Mouse (Mus musculus): ENCODE measurements around the gene Map4k5. TPM values are rescaled to one million over a fixed set of nuclear protein-coding genes. Genes with fewer than 3 reads are reported as not detected.
A peak's percentile ranks its signal among the peaks of the same experiment; 100 is the strongest.

The Map4k5 gene
- polyA plus RNA-seq, 1 experiment from 2014 or later: 30.9 TPM

DNA sequence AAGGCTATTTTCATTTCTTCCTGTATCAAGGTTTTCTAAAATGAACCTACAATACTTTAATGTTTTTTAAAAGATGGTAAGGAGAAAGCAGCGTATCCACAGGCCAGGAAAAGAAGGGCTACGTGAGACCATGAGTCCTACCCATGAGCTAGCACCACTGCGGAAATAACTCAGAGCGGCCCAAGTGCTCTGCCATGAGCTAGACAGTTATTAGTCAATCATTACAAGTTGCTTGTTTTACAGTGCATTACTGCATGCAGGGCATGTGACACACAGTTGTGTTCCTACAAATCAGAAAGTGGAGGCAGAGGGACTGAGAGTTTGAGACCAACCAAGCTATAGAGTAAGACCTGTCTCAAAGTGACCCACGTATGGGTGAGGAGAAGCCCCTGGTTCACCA, 8.9 kb downstream of the Map4k5 start:
- H3K27ac ChIP-seq: no peak overlapping the region
- no peak for ATAC-seq (ENCODE audit: low FRiP score)
- 92% methylated on average over 5 of the region's 5 CpGs for WGBS
- no peaks in the 10 kb centered on the region for H3K27me3 ChIP-seq
- no peak overlapping the region for H3K4me2 ChIP-seq
- no peak overlapping the region for H3K9ac ChIP-seq
- no peaks in the 10 kb centered on the region for H3K9me3 ChIP-seq
- H3K4me1 ChIP-seq (replicated peaks): peaks cover 24% of the 10 kb centered on the region
- no peak overlapping the region for H3K4me3 ChIP-seq
- no peaks in the 10 kb centered on the region for H3K36me3 ChIP-seq

DNA sequence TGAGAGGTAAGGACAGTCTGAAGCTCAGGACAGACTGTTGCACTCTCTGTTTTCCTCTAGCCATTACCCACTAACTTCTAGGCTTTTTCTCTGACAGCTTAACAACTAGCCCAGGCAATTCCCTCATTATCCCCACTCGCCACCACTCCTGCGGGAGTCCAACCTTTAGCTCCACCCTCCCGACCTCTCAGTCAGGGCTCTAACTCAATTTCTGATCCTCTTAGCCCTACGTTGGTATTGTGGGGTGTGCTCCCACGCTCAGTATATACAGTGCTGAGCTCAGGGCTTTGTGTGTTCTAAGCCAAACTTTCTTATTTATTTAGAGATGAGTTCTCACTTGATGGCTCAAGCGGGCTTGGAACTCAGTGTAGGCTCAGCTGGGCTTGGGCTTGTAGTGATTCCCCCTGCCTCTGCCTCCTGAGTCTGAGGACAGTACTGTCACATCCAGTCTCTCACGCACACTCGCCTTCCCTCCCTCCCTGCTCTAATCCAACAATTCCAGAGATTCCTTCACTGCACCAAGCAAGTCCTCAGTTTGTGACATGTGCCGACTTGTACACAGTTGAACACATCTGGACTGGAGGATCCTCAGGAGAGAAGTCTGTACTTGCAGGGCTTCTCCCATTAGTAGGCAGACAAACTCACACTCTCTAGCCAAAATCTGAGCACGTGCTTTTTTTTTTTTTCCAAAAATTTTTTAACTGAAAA, 11.6 kb downstream of the Map4k5 start:
- Histone ChIP-seq H3K4me2 (no peak overlapping the region), H3K36me3 (no peaks in the 10 kb centered on the region), H3K27ac (no peak overlapping the region), H3K4me3 (no peak overlapping the region), H3K27me3 (no peaks in the 10 kb centered on the region), H3K9ac (no peak overlapping the region), H3K9me3 (no peaks in the 10 kb centered on the region), H3K4me1 (replicated peaks) (peaks cover 25% of the 10 kb centered on the region)
- WGBS: 42% methylated on average over 10 of the region's 10 CpGs
- no peak for ATAC-seq (ENCODE audit: low FRiP score)

DNA sequence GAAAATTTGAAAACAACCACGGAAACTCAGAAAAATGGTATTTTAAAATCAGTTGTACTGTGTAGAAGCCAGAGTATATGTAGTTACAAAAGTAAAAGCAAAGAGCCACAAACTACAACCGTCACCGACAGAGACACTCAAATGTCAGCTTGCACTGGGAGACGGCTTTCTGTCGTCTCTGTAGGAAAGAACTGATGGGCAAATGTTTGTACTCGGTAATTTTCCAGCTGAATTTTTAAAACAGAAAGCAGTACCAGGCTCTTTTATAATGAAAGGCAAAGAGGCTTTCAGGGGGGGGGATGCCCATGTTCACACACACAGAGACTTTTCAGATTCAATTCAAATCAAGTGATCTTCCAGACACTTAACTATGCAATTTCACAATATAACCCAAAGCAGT, 13.3 kb downstream of the Map4k5 start:
- no peak overlapping the region for H3K4me2 ChIP-seq
- peaks cover 25% of the 10 kb centered on the region for H3K4me1 ChIP-seq (replicated peaks)
- H3K4me3 ChIP-seq: no peak overlapping the region
- H3K36me3 ChIP-seq: no peaks in the 10 kb centered on the region
- H3K27me3 ChIP-seq: no peaks in the 10 kb centered on the region
- no peaks in the 10 kb centered on the region for H3K9me3 ChIP-seq
- no peak overlapping the region for H3K27ac ChIP-seq
- no peak for ATAC-seq (ENCODE audit: low FRiP score)
- no peak overlapping the region for H3K9ac ChIP-seq
- 23% methylated on average over 6 of the region's 6 CpGs for WGBS

DNA sequence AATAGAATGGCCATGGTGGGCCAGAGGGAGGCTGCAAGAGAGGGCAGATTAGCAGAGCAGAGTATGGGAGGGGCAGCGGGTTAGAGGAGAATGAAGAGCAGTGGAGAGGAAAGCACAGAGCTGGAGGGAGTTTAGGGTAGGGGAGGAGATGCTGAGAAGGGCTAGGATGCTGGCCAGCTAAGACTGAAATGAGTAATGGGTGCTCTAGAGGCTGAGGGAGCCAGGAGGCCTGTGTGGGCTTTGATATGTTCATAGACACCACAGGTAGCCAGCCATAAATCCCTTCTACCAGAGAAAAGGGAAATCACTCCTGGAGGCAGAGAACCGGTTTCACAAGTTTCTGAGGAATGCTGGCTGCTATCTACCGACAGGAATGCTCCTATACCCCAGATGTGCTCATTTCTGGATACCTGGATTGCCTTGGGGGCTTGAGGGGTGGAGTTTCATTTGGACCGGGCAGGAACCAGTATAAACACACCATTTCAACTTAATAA, 13.8 kb downstream of the Map4k5 start:
- no peaks in the 10 kb centered on the region for H3K9me3 ChIP-seq
- H3K36me3 ChIP-seq: no peaks in the 10 kb centered on the region
- no peak overlapping the region for H3K4me2 ChIP-seq
- peaks cover 25% of the 10 kb centered on the region for H3K4me1 ChIP-seq (replicated peaks)
- no peak for ATAC-seq (ENCODE audit: low FRiP score)
- no peak overlapping the region for H3K4me3 ChIP-seq
- H3K27me3 ChIP-seq: no peaks in the 10 kb centered on the region
- 0 out of 2 replicates have a peak overlapping the region, but pooled peaks have one; percentile 29 for H3K9ac ChIP-seq
- 20% methylated on average over 4 of the region's 4 CpGs for WGBS
- no peak overlapping the region for H3K27ac ChIP-seq

DNA sequence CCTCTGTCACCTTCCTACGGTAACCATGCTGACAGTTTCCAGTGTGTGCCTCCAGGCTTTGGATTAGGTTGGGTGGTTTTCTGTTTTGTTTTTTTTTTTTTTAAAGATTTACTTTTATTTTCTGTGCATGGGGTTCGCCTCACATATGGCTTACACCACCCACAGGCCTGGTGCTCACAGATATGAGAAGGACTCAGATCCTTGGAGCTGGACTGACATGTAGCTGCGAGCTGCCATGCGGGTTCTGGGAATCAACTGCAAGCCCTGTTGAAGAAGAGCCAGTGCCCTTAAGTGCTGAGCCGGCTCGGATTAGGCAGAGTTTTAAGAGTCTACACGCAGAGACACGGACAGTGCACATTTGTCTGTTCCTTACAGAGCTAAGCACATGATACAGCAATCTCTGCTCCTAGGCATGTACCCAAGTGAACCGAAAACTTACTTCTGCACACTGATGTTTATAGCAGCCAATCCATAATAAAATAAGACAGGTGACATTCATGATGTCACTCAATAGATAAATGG, 15.1 kb downstream of the Map4k5 start:
- no peaks in the 10 kb centered on the region for H3K36me3 ChIP-seq
- no peak overlapping the region for H3K9ac ChIP-seq
- ATAC-seq (ENCODE audit: low FRiP score): no peak

DNA sequence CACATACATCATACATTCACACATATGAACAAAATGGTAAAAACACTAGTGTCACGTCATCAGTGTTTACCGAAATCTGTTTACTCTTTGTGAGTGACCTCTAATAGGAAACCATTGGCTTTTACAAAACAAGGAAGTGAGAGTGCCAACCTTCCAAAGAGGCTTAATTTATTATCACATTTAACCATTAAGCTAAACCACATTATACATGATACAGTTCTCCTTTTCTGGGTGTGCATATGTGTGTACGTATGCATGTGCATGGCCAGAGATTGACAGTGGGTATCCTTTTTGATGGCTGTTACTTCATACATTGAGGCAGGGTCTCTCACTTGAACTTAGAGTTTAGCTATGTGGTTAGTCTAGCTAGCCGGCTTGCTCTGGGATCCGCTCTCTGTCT, 21.4 kb downstream of the Map4k5 start:
- Histone ChIP-seq H3K4me3 (no peak overlapping the region), H3K4me2 (no peak overlapping the region), H3K9ac (no peak overlapping the region), H3K27me3 (no peaks in the 10 kb centered on the region), H3K27ac (no peak overlapping the region), H3K9me3 (no peaks in the 10 kb centered on the region), H3K36me3 (peaks cover 22% of the 10 kb centered on the region), H3K4me1 (replicated peaks) (no peaks in the 10 kb centered on the region)
- 97% methylated on average over 5 of the region's 5 CpGs for WGBS
- ATAC-seq (ENCODE audit: low FRiP score): no peak

More for the DNA sequence above, 15.1 kb downstream of the Map4k5 start:
- H3K4me1 ChIP-seq (replicated peaks): peaks cover 25% of the 10 kb centered on the region
- H3K27me3 ChIP-seq: no peaks in the 10 kb centered on the region
- no peak overlapping the region for H3K27ac ChIP-seq
- 92% methylated on average over 9 of the region's 9 CpGs for WGBS
- H3K9me3 ChIP-seq: no peaks in the 10 kb centered on the region
- no peak overlapping the region for H3K4me3 ChIP-seq
- H3K4me2 ChIP-seq: no peak overlapping the region

DNA sequence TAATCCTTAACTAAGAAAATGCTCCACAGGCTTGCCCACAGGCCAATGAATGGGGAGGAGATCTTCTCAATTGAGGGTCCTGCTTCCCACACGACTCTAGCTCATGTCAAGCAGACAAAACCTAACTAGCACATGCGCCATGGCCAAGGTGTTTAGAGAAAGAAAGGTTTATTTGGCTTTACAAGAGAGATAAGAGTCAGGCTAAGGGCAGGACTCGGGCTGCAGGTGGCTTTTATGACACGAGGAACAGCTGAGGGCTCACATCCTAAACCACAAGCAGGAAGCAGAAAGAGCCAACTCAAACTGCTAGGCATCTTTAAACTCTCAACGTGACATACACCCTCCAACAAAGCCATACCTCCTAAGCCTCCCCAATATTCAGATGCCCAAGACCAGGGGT, 25.7 kb downstream of the Map4k5 start:
- Histone ChIP-seq H3K9ac (no peak overlapping the region), H3K36me3 (peaks cover 33% of the 10 kb centered on the region), H3K27ac (no peak overlapping the region), H3K4me1 (replicated peaks) (0 out of 2 replicates have a peak, but pooled peaks cover 3% of the 10 kb centered on the region), H3K9me3 (no peaks in the 10 kb centered on the region), H3K4me3 (no peak overlapping the region), H3K27me3 (no peaks in the 10 kb centered on the region), H3K4me2 (no peak overlapping the region)
- ATAC-seq (ENCODE audit: low FRiP score): no peak
- WGBS: 94% methylated on average over 5 of the region's 5 CpGs

DNA sequence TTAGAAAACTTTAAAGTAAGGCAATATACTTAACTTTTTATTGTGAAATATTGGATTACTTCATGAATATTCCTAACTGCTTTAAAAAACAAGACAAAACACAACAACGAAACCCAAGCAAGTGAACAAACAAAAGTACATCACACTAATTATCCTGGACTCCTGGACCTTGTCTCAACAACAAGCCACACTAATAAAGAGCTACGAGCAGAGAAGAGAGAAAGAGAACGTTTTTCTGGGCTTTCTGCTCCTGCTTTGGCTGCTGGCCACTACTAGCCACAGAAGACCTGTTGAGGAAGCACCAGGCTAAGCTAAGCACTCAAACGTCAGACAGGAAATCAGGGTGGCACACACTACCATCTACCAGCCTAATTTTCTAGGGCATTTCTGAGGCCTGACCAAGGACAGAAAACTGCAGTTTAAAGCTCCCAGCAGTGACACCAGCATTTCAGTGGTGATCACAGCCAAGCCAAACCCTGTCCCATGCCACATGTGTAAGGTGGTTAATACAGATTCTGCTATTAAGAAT, 28.8 kb downstream of the Map4k5 start:
- WGBS: 64% methylated on average over 4 of the region's 4 CpGs
- Histone ChIP-seq H3K27me3 (no peaks in the 10 kb centered on the region), H3K4me1 (replicated peaks) (0 out of 2 replicates have a peak, but pooled peaks cover 3% of the 10 kb centered on the region), H3K4me2 (no peak overlapping the region), H3K27ac (no peak overlapping the region), H3K9ac (no peak overlapping the region), H3K36me3 (peaks cover 15% of the 10 kb centered on the region), H3K9me3 (no peaks in the 10 kb centered on the region), H3K4me3 (no peak overlapping the region)
- ATAC-seq (ENCODE audit: low FRiP score): no peak

DNA sequence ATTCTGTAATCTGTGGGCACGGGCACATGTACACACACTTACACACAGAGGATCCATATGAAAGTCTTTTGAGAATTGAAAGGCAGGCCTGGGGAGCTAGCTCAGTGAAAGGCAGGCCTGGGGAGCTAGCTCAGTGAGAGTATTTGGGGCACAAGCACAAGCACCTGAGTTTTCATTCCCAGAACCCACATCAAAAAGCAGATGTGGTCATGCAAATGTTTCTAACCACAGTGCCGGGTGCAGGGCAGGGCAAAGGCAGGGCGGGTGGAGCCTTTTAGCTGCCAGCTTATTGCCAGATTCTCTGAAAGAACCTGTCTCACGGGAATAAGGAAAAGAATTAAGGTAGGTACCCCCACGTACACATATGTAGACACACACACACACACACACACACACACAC, 29.5 kb downstream of the Map4k5 start:
- 84% methylated on average over 5 of the region's 5 CpGs for WGBS
- no peak overlapping the region for H3K27ac ChIP-seq
- H3K4me2 ChIP-seq: no peak overlapping the region
- no peak for ATAC-seq (ENCODE audit: low FRiP score)
- H3K9ac ChIP-seq: no peak overlapping the region
- no peaks in the 10 kb centered on the region for H3K27me3 ChIP-seq
- peaks cover 12% of the 10 kb centered on the region for H3K36me3 ChIP-seq
- H3K4me1 ChIP-seq (replicated peaks): 0 out of 2 replicates have a peak, but pooled peaks cover 3% of the 10 kb centered on the region
- no peak overlapping the region for H3K4me3 ChIP-seq
- no peaks in the 10 kb centered on the region for H3K9me3 ChIP-seq

DNA sequence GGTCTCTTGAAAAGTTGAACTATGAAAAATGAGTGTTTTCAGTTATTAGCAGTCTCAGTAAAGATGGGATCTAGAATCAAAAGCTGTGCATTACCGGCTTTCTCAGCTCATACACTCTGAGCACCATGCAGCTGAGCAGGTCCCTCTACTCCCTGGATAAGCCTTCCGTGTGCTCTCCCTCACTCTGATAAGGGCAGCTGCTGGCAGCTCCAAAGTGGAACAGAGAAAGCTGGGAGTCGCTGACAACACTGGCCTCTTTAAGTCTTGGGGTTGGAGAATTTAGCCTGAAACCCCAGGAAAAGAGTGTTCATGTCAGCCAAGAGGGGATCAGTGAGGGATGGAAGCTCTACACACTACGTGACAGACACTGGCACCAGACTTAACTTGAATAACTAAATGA, 34.2 kb downstream of the Map4k5 start:
- Histone ChIP-seq H3K27me3 (no peaks in the 10 kb centered on the region), H3K4me2 (no peak overlapping the region), H3K36me3 (peaks cover 16% of the 10 kb centered on the region), H3K4me3 (no peak overlapping the region), H3K9ac (no peak overlapping the region), H3K9me3 (no peaks in the 10 kb centered on the region), H3K27ac (no peak overlapping the region), H3K4me1 (replicated peaks) (no peaks in the 10 kb centered on the region)
- ATAC-seq (ENCODE audit: low FRiP score): no peak
- WGBS: 97% methylated on average over 4 of the region's 4 CpGs

DNA sequence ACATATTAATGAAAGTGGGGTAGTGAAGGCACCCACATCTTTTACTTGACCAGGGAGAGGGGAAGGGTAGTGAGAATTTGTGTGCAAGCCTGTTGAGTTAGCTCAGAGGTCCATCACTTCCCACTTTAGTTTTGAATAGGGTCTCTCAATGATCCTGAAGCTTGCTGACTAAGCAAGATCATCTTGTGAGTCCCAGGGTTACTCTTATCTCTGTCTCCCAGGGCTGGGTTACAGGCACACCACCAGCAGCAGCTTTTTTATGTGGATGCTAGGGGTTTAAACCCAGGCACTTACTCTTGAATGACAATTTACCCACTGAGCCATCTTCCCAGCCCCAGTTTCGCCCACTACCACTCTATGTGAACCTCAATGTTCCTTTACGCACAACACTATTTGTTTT, 35.4 kb downstream of the Map4k5 start:
- Histone ChIP-seq H3K36me3 (peaks cover 18% of the 10 kb centered on the region), H3K4me3 (no peak overlapping the region), H3K4me1 (replicated peaks) (no peaks in the 10 kb centered on the region), H3K27me3 (no peaks in the 10 kb centered on the region), H3K27ac (no peak overlapping the region), H3K4me2 (no peak overlapping the region), H3K9me3 (no peaks in the 10 kb centered on the region), H3K9ac (no peak overlapping the region)
- WGBS: 95% methylated on average over 2 of the region's 2 CpGs
- ATAC-seq (ENCODE audit: low FRiP score): no peak

DNA sequence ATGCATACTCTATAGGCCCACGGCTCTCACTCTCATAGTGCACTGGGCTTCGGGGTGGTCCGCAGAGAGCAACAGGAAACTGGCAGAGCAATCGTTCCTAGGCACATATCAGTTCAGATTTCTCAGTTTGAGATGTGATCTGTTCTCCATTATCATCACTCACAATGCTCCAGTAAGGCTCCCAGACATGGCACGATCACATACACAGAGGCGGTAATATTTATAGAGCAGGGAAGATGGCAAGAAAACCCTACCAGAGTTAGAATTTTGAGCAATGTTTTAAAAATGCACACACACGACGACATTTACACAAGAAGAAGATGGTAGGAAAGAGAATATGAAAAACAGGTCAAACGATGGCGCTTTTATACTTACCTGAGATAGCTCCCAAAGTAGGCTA, 36.6 kb downstream of the Map4k5 start:
- 96% methylated on average over 10 of the region's 10 CpGs for WGBS

More for the DNA sequence above, 36.6 kb downstream of the Map4k5 start:
- Histone ChIP-seq H3K4me2 (no peak overlapping the region), H3K36me3 (peaks cover 25% of the 10 kb centered on the region), H3K27me3 (no peaks in the 10 kb centered on the region), H3K4me1 (replicated peaks) (no peaks in the 10 kb centered on the region), H3K27ac (no peak overlapping the region), H3K9ac (no peak overlapping the region), H3K4me3 (no peak overlapping the region), H3K9me3 (no peaks in the 10 kb centered on the region)
- ATAC-seq (ENCODE audit: low FRiP score): no peak

Data from hindbrain, embryonic 13.5 days (tissue).